Mouse (Mus musculus): ENCODE data around the gene Ddx28. TPM values are rescaled to one million over a fixed set of nuclear protein-coding genes. Genes with fewer than 3 reads are reported as not detected.
A peak's percentile ranks its signal among the peaks of the same experiment; 100 is the strongest.
"Not testable (repeated sequence)": the region's sequence is repeated elsewhere in the genome, so short reads cannot be mapped to it uniquely, and the experiment has no call there.

Gene Ddx28
- polyA plus RNA-seq, 1 experiment from 2014 or later = 22.2 TPM

- Histone ChIP-seq H3K27me3 (replicated peaks; ENCODE audit: control insufficient read depth, insufficient read depth, low read length) (no peaks in the 10 kb centered on the region), H3K4me3 (ENCODE audit: low read depth, low read length) (no peak overlapping the region), H3K9ac (ENCODE audit: low read length) (no peak overlapping the region), H3K4me1 (ENCODE audit: control insufficient read depth, insufficient read depth, low read length) (no peaks in the 10 kb centered on the region), H3K36me3 (ENCODE audit: control insufficient read depth, insufficient read depth, low read length) (no peaks in the 10 kb centered on the region), H3K27ac (ENCODE audit: low read depth, low read length) (no peak overlapping the region), H3K9me3 (replicated peaks; ENCODE audit: control insufficient read depth, low read length) (no peaks in the 10 kb centered on the region), H3K4me2 (ENCODE audit: low read length) (no peak overlapping the region)
- WGBS = 84% methylated on average over 11 of the region's 11 CpGs
- ATAC-seq (no peak), DNase-seq (ENCODE audit: low spot score) (no peak)
Measured at GRCm38 (mm10) chr8:105988546-105988945, 23.1 kb downstream of the Ddx28 start.

GRCm38 (mm10) chr8:105983406-105983805, 28.3 kb downstream of the Ddx28 start:
- not testable (repeated sequence) for H3K36me3 ChIP-seq (ENCODE audit: control insufficient read depth, insufficient read depth, low read length); H3K4me1 ChIP-seq (ENCODE audit: control insufficient read depth, insufficient read depth, low read length); ATAC-seq; DNase-seq (ENCODE audit: low spot score); H3K4me3 ChIP-seq (ENCODE audit: low read depth, low read length); H3K27me3 ChIP-seq (replicated peaks; ENCODE audit: control insufficient read depth, insufficient read depth, low read length); H3K27ac ChIP-seq (ENCODE audit: low read depth, low read length); H3K9me3 ChIP-seq (replicated peaks; ENCODE audit: control insufficient read depth, low read length); H3K9ac ChIP-seq (ENCODE audit: low read length); H3K4me2 ChIP-seq (ENCODE audit: low read length)
- WGBS = 88% methylated on average over 11 of the region's 11 CpGs

- no peak overlapping the region for H3K27ac ChIP-seq (ENCODE audit: low read depth, low read length)
- 88% methylated on average over 1 of the region's 1 CpGs for WGBS
Measured at GRCm38 (mm10) chr8:105981146-105981545, 30.5 kb downstream of the Ddx28 start.

GRCm38 (mm10) chr8:105979325-105979724, 32.4 kb downstream of the Ddx28 start, which contains the start of gene Dpep3:
Gene Dpep3 (minus strand): TSS chr8:105979429.
- Histone ChIP-seq H3K4me2 (ENCODE audit: low read length) (no peak within 1 kb of the TSS), H3K36me3 (ENCODE audit: control insufficient read depth, insufficient read depth, low read length) (no peaks in the 10 kb centered on the region), H3K9ac (ENCODE audit: low read length) (no peak within 1 kb of the TSS), H3K4me1 (ENCODE audit: control insufficient read depth, insufficient read depth, low read length) (no peaks in the 10 kb centered on the region), H3K27ac (ENCODE audit: low read depth, low read length) (no peak within 1 kb of the TSS), H3K27me3 (replicated peaks; ENCODE audit: control insufficient read depth, insufficient read depth, low read length) (no peaks in the 10 kb centered on the region), H3K4me3 (ENCODE audit: low read depth, low read length) (no peak within 1 kb of the TSS), H3K9me3 (replicated peaks; ENCODE audit: control insufficient read depth, low read length) (no peaks in the 10 kb centered on the region)
- no peak for DNase-seq (ENCODE audit: low spot score)
- ATAC-seq = no peak
- WGBS = 89% methylated on average over 15 of the region's 15 CpGs

More at GRCm38 (mm10) chr8:105981146-105981545, 30.5 kb downstream of the Ddx28 start:
- Histone ChIP-seq H3K4me1 (ENCODE audit: control insufficient read depth, insufficient read depth, low read length) (no peaks in the 10 kb centered on the region), H3K9ac (ENCODE audit: low read length) (no peak overlapping the region), H3K4me3 (ENCODE audit: low read depth, low read length) (no peak overlapping the region), H3K9me3 (replicated peaks; ENCODE audit: control insufficient read depth, low read length) (no peaks in the 10 kb centered on the region), H3K4me2 (ENCODE audit: low read length) (no peak overlapping the region), H3K27me3 (replicated peaks; ENCODE audit: control insufficient read depth, insufficient read depth, low read length) (no peaks in the 10 kb centered on the region), H3K36me3 (ENCODE audit: control insufficient read depth, insufficient read depth, low read length) (no peaks in the 10 kb centered on the region)
- DNase-seq (ENCODE audit: low spot score) (no peak), ATAC-seq (no peak)

DNA sequence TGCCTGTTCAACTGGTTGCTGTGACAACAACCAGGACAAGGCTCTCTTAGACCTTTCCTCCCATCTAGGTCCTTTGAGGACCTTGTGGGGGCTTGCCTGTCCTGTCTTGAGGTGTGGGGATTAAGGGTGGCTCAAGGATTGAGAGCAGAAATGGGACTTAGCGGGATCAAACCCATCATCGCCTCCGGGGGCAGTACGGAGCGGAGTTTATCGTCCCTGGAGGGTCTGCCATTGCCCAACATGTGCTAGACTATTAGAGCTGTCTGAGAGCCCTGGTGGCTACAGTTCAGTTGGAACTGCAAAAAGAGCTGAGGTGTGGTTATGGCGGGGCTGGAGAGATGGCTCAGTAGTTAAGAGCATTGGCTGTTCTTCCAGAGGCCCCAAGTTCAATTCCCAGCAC, 36.3 kb downstream of the Ddx28 start:
- Histone ChIP-seq H3K4me1 (ENCODE audit: control insufficient read depth, insufficient read depth, low read length) (no peaks in the 10 kb centered on the region), H3K9ac (ENCODE audit: low read length) (no peak overlapping the region), H3K27ac (ENCODE audit: low read depth, low read length) (no peak overlapping the region), H3K4me2 (ENCODE audit: low read length) (no peak overlapping the region), H3K27me3 (replicated peaks; ENCODE audit: control insufficient read depth, insufficient read depth, low read length) (no peaks in the 10 kb centered on the region), H3K4me3 (ENCODE audit: low read depth, low read length) (no peak overlapping the region), H3K36me3 (ENCODE audit: control insufficient read depth, insufficient read depth, low read length) (no peaks in the 10 kb centered on the region), H3K9me3 (replicated peaks; ENCODE audit: control insufficient read depth, low read length) (no peaks in the 10 kb centered on the region)
- WGBS = 58% methylated on average over 7 of the region's 7 CpGs
- no peak for DNase-seq (ENCODE audit: low spot score)
- no peak for ATAC-seq

DNA sequence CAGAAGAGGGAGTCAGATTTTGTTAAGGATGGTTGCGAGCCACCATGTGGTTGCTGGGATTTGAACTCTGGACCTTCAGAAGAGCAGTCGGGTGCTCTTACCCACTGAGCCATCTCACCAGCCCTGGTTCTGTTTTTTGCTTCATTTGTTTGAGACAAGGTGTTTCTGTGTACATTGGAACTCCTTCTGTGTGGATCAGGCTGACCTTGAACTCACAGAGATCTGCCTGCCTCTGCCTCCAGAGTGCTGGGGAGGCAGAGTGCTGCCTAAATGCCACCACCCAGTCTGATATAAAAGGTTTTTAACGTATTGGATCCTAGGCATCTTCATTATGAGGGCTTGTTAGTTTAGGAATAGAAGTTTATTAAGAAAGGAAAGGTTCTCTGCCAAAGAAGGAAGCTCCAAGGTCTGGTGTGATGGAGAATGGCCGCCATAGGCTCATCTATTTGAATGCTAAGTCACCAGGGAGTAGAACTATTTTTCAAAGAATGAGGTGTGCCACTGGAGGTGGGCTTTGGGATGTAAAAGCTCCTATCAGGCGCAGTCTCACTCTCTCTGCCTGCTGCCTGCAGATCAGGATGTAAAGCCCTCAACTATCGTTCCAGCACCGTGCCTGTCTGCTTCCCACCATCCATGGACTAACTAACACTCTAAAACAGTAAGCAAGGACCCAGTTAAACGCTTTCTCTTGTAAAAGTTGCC, 40.5 kb downstream of the Ddx28 start:
- no peaks in the 10 kb centered on the region for H3K4me1 ChIP-seq (ENCODE audit: control insufficient read depth, insufficient read depth, low read length)
- no peaks in the 10 kb centered on the region for H3K9me3 ChIP-seq (replicated peaks; ENCODE audit: control insufficient read depth, low read length)
- no peak overlapping the region for H3K4me2 ChIP-seq (ENCODE audit: low read length)
- H3K36me3 ChIP-seq (ENCODE audit: control insufficient read depth, insufficient read depth, low read length) = no peaks in the 10 kb centered on the region
- H3K9ac ChIP-seq (ENCODE audit: low read length) = no peak overlapping the region
- peaks cover 8% of the 10 kb centered on the region for H3K27me3 ChIP-seq (replicated peaks; ENCODE audit: control insufficient read depth, insufficient read depth, low read length)
- whole genome bisulfite sequencing = 73% methylated on average over 8 of the region's 8 CpGs
- no peak overlapping the region for H3K4me3 ChIP-seq (ENCODE audit: low read depth, low read length)
- ATAC-seq = no peak
- no peak overlapping the region for H3K27ac ChIP-seq (ENCODE audit: low read depth, low read length)
- DNase-seq (ENCODE audit: low spot score) = no peak

DNA sequence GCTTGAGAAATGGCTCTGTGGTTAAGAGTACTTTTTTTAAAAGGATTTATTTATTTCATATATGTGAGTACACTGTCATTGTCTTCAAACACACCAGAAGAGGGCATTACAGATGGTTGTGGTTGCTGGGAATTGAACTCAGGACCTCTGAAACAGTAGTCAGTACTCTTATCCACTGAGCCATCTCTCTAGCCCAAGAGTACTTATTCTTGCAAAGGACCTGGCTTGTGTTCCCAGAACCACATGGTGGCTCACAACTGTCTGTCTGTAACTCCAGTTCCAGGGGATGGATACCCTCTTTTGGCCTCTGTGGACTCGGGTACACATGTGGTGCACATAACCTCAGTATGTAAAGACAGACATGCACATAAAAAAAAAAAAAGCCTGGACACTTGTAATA, 42.3 kb downstream of the Ddx28 start:
- Histone ChIP-seq H3K27me3 (replicated peaks; ENCODE audit: control insufficient read depth, insufficient read depth, low read length) (peaks cover 12% of the 10 kb centered on the region), H3K4me1 (ENCODE audit: control insufficient read depth, insufficient read depth, low read length) (no peaks in the 10 kb centered on the region), H3K36me3 (ENCODE audit: control insufficient read depth, insufficient read depth, low read length) (no peaks in the 10 kb centered on the region), H3K27ac (ENCODE audit: low read depth, low read length) (no peak overlapping the region), H3K4me2 (ENCODE audit: low read length) (no peak overlapping the region), H3K9me3 (replicated peaks; ENCODE audit: control insufficient read depth, low read length) (no peaks in the 10 kb centered on the region), H3K4me3 (ENCODE audit: low read depth, low read length) (no peak overlapping the region), H3K9ac (ENCODE audit: low read length) (no peak overlapping the region)
- WGBS = 89% methylated on average over 1 of the region's 1 CpGs
- ATAC-seq = no peak
- DNase-seq (ENCODE audit: low spot score) = no peak

GRCm38 (mm10) chr8:105966692-105967311, 44.9 kb downstream of the Ddx28 start:
- 8% methylated on average over 19 of the region's 19 CpGs for WGBS
- Histone ChIP-seq H3K4me2 (ENCODE audit: low read length) (no peak overlapping the region; the same call in 1 of the 2 replicates), H3K36me3 (ENCODE audit: control insufficient read depth, insufficient read depth, low read length) (no peaks in the 10 kb centered on the region), H3K27me3 (replicated peaks; ENCODE audit: control insufficient read depth, insufficient read depth, low read length) (peaks cover 12% of the 10 kb centered on the region), H3K9ac (ENCODE audit: low read length) (no peak overlapping the region), H3K4me3 (ENCODE audit: low read depth, low read length) (no peak overlapping the region), H3K9me3 (replicated peaks; ENCODE audit: control insufficient read depth, low read length) (no peaks in the 10 kb centered on the region), H3K27ac (ENCODE audit: low read depth, low read length) (no peak overlapping the region), H3K4me1 (ENCODE audit: control insufficient read depth, insufficient read depth, low read length) (no peaks in the 10 kb centered on the region)
- ATAC-seq (no peak), DNase-seq (ENCODE audit: low spot score) (no peak)

- Histone ChIP-seq H3K27ac (ENCODE audit: low read depth, low read length) (no peak within 1 kb of the TSS), H3K4me2 (ENCODE audit: low read length) (peak within 1 kb of the TSS; percentile 63), H3K36me3 (ENCODE audit: control insufficient read depth, insufficient read depth, low read length) (no peaks in the 10 kb centered on the region), H3K4me3 (ENCODE audit: low read depth, low read length) (peak within 1 kb of the TSS; percentile 44), H3K9me3 (replicated peaks; ENCODE audit: control insufficient read depth, low read length) (no peaks in the 10 kb centered on the region), H3K9ac (ENCODE audit: low read length) (peak within 1 kb of the TSS; percentile 55), H3K4me1 (ENCODE audit: control insufficient read depth, insufficient read depth, low read length) (no peaks in the 10 kb centered on the region), H3K27me3 (replicated peaks; ENCODE audit: control insufficient read depth, insufficient read depth, low read length) (peaks cover 12% of the 10 kb centered on the region)
- WGBS = under 1% methylated on average over 47 of the region's 47 CpGs
- ATAC-seq = peak; percentile 90
- DNase-seq (ENCODE audit: low spot score) = peak; percentile 70
Measured at GRCm38 (mm10) chr8:105965905-105966341, 45.8 kb downstream of the Ddx28 start, which contains the start of gene Slc12a4. Gene Slc12a4 (minus strand): TSS chr8:105966097.

Data from forebrain, embryonic 14.5 days (tissue).